Mouse (Mus musculus) megakaryocyte, embryonic 14.5 days (primary cell): ENCODE measurements around the gene Taf1d.

Source experiments
- FLI1 ChIP-seq: IDR thresholded peaks from 2 replicates; pipeline ENCODE4 v1.6.1; 2012; ENCODE audit warnings: low read length, inconsistent platforms, mixed read lengths
- GATA1 ChIP-seq: IDR thresholded peaks from 3 replicates; pipeline ENCODE4 v1.6.1; 2012; ENCODE audit warnings: mixed read lengths, low read length, inconsistent platforms, borderline replicate concordance

DNA sequence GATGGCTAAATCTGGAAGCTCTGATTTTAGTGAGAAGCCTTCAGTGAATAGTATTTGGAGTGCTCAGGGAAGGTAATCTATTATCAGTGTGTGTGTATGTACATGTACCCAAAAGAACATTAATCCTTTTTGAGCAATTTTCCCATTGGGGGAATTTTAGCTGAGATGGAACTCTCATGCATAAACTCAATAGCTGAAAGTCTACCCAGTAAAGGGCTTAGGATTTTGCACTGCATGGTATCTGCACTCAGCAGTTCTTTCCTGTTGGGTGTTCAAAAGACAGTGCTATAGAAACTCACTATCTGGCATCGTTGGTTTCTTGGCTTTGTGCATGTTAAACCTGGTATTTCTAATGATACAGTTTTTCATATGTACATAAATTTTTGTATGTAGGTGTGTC lies 8.6 kb downstream of the Taf1d start:
- no peak for TF ChIP-seq GATA1
- no peak for TF ChIP-seq FLI1
